Mouse (Mus musculus): ENCODE results near the gene Elmod3.

- TF ChIP-seq CTCF (IDR thresholded peaks at IDR 0.05; ENCODE audit: low read depth, low read length), result no peak
- no peak for TF ChIP-seq GATA1 (IDR thresholded peaks at IDR 0.05; ENCODE audit: borderline replicate concordance, low read length)
Measured at GRCm38 (mm10) chr6:72547862-72548261, 50.4 kb downstream of the Elmod3 start.
